Mouse (Mus musculus): Measurements from ENCODE around the gene Gsap. TPM values are rescaled to one million over a fixed set of nuclear protein-coding genes. Genes with fewer than 3 reads are reported as not detected.
"Not testable (repeated sequence)": the region's sequence is repeated elsewhere in the genome, so short reads cannot be mapped to it uniquely, and the experiment has no call there.

Gene Gsap
- polyA plus RNA-seq, 1 experiment: 14.9 TPM

DNA sequence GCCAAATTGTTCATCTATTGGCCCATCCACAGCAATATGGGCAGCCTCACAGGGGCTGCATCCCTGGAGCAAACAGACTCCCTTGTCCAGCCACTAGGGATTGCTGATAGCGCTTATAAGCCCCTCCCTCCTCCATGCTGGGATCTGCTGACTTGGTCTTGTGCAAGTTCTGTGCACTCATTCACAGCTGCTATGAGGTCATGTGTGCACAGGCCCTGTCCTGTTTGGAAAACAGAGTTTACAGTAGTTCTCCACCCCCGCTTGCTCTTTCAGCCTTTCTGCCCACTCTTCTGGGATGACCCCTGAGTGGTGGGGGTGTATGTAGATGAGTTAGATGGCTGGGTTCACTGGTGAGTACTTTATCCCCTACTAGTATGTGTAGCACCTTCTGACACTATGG is 81.0 kb downstream of the Gsap start:
- Histone ChIP-seq H3K4me1 (peaks cover 47% of the 10 kb centered on the region), H3K9me3 (no peaks in the 10 kb centered on the region), H3K4me3 (replicated peaks) (no peak overlapping the region), H3K36me3 (replicated peaks; ENCODE audit: low read length) (peaks cover 77% of the 10 kb centered on the region), H3K27me3 (replicated peaks) (no peaks in the 10 kb centered on the region)
- TF ChIP-seq FLI1 (IDR thresholded peaks at IDR 0.05; ENCODE audit: low read length) (no peak), GATA1 (IDR thresholded peaks at IDR 0.05; ENCODE audit: borderline replicate concordance, low read length) (no peak)

- Histone ChIP-seq H3K9me3 (no peaks in the 10 kb centered on the region), H3K4me1 (peaks cover 25% of the 10 kb centered on the region), H3K27me3 (replicated peaks) (no peaks in the 10 kb centered on the region), H3K4me3 (replicated peaks) (no peak overlapping the region), H3K36me3 (replicated peaks; ENCODE audit: low read length) (peaks cover 77% of the 10 kb centered on the region)
- TF ChIP-seq FLI1 (IDR thresholded peaks at IDR 0.05; ENCODE audit: low read length) (no peak), GATA1 (IDR thresholded peaks at IDR 0.05; ENCODE audit: borderline replicate concordance, low read length) (no peak)
Observed at GRCm38 (mm10) chr5:21269446-21269845, 83.4 kb downstream of the Gsap start.

- H3K27me3 ChIP-seq (replicated peaks): no peaks in the 10 kb centered on the region
- H3K4me1 ChIP-seq: peaks cover 23% of the 10 kb centered on the region
- H3K4me3 ChIP-seq (replicated peaks): no peak overlapping the region
- H3K9me3 ChIP-seq: no peaks in the 10 kb centered on the region
- peaks cover 73% of the 10 kb centered on the region for H3K36me3 ChIP-seq (replicated peaks; ENCODE audit: low read length)
- TF ChIP-seq FLI1 (IDR thresholded peaks at IDR 0.05; ENCODE audit: low read length): no peak
- no peak for TF ChIP-seq GATA1 (IDR thresholded peaks at IDR 0.05; ENCODE audit: borderline replicate concordance, low read length)
Observed at GRCm38 (mm10) chr5:21270756-21271155, 84.7 kb downstream of the Gsap start.

DNA sequence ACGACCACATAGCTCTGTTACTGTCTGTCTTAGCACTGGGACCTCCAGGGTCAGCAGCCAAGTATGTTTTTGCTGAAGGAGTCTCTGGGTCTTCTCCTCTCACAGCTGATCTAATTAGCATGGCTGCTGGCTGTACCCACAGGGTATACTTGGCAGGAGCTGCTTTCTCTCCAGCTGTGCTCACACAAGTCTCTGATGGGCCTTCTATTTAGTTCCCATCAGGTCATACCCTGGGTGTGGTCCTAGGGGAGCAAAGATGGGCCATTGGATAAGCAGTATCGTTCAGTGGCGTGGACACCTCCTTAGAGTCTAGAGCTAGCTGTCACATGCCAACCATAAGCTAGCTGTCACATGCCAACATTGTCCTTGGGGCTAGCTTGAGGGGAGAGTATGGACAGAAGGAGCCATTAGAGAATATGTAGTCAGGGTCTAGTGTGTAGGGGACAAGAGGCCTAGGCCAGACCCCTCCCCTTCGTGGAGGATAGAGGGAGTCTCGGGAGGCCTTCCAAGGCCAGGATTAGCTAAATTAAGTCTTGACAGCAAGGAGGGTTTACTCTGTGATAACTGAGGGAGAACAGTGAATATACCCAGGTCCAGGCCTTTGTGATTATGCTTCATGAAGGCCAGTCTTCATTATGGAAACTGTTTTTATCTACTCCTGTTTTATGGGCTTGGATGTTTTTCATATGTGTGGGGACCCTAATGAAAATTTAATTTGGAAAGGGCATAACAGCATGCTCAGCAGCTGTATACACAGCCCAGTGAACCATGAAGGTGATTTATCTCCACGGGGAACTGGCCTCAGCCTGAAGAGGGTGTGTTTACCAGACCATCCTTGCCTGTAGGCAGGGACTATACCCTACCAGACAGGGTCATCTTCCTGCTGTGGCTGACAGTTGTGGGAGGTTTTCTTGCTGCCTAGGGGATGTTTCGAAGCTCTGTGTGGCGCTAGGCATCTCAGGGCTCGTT is 85.6 kb downstream of the Gsap start:
- Histone ChIP-seq H3K9me3 (no peaks in the 10 kb centered on the region), H3K4me1 (peaks cover 23% of the 10 kb centered on the region), H3K27me3 (replicated peaks) (no peaks in the 10 kb centered on the region), H3K4me3 (replicated peaks) (no peak overlapping the region), H3K36me3 (replicated peaks; ENCODE audit: low read length) (peaks cover 70% of the 10 kb centered on the region)
- TF ChIP-seq FLI1 (IDR thresholded peaks at IDR 0.05; ENCODE audit: low read length) (no peak), GATA1 (IDR thresholded peaks at IDR 0.05; ENCODE audit: borderline replicate concordance, low read length) (no peak)

GRCm38 (mm10) chr5:21277685-21278084 is 91.6 kb downstream of the Gsap start:
- H3K9me3 ChIP-seq; H3K27me3 ChIP-seq (replicated peaks); H3K4me1 ChIP-seq; H3K4me3 ChIP-seq (replicated peaks): not testable (repeated sequence)
- peaks cover 71% of the 10 kb centered on the region for H3K36me3 ChIP-seq (replicated peaks; ENCODE audit: low read length)

DNA sequence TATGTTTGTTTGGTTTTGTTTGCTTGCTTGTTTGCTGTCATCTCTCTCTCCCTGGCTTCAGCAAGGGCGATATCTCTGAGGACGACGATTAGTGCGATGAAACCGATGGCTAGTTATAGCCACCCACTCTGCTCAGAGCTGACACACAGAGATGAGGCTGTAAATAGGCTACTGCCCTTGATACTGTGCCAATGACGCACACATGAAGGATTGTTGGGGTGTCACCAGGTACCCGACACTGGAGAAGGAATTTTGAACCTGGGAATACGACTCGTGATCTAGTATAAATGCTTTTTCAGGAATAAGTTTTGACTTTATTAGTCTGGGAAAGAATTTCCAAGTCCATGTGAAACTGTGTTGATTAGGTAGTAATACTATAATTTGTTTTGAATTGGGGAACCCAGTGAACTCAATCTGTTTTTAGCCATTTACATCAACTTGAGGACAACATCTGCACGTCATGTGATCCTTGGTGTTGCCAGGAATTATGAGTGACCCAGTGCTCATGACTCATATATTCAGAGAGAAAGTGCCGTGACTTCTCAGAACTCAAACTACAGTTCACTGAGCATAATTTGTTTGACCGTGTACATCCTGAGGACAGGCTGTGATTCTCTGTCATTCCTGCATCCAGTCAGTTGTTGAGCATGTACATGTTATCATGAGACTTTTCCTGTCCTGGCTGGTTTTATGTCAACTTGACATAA is 97.5 kb downstream of the Gsap start:
- no peak for TF ChIP-seq FLI1 (IDR thresholded peaks at IDR 0.05; ENCODE audit: low read length)
- no peak for TF ChIP-seq GATA1 (IDR thresholded peaks at IDR 0.05; ENCODE audit: borderline replicate concordance, low read length)
- no peaks in the 10 kb centered on the region for H3K27me3 ChIP-seq (replicated peaks)
- H3K4me3 ChIP-seq (replicated peaks): no peak overlapping the region
- peaks cover 84% of the 10 kb centered on the region for H3K36me3 ChIP-seq (replicated peaks; ENCODE audit: low read length)
- peaks cover 6% of the 10 kb centered on the region for H3K4me1 ChIP-seq
- no peaks in the 10 kb centered on the region for H3K9me3 ChIP-seq

GRCm38 (mm10) chr5:21288658-21289435 is 102.8 kb downstream of the Gsap start:
- Histone ChIP-seq H3K4me3 (replicated peaks) (no peak overlapping the region), H3K36me3 (replicated peaks; ENCODE audit: low read length) (peaks cover 85% of the 10 kb centered on the region), H3K27me3 (replicated peaks) (no peaks in the 10 kb centered on the region), H3K9me3 (no peaks in the 10 kb centered on the region), H3K4me1 (peaks cover 3% of the 10 kb centered on the region; the same call in 1 of the 2 replicates)
- no peak for TF ChIP-seq FLI1 (IDR thresholded peaks at IDR 0.05; ENCODE audit: low read length)
- TF ChIP-seq GATA1 (IDR thresholded peaks at IDR 0.05; ENCODE audit: borderline replicate concordance, low read length): no peak

- no peak for TF ChIP-seq GATA1 (IDR thresholded peaks at IDR 0.05; ENCODE audit: borderline replicate concordance, low read length)
- H3K36me3 ChIP-seq (replicated peaks; ENCODE audit: low read length): peaks cover 100% of the 10 kb centered on the region
- no peaks in the 10 kb centered on the region for H3K27me3 ChIP-seq (replicated peaks)
- H3K4me3 ChIP-seq (replicated peaks): no peak overlapping the region
- H3K4me1 ChIP-seq: peaks cover 6% of the 10 kb centered on the region; the same call in 1 of the 2 replicates
- no peaks in the 10 kb centered on the region for H3K9me3 ChIP-seq
Observed at GRCm38 (mm10) chr5:21290594-21290993, 104.5 kb downstream of the Gsap start.

DNA sequence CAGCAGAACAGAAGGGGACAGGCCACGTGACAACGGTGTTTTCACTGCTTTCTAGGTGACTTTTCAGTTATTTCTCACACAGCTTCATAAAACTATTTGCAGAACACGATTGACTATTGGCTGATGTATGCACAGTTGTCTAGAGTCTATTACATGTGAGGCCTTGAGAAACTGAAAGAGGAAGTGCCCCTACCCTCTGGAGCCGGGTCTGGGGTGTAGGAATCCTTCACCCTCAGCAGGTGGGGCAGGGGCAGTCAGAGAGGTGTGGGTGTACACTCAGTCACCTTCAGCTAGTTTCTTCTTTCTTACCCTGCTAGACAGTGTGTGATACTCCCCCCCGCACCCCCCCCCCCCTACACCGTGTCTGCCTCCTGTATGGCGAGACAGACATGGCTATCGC is 109.6 kb downstream of the Gsap start:
- no peak overlapping the region for H3K4me3 ChIP-seq (replicated peaks)
- H3K27me3 ChIP-seq (replicated peaks): no peaks in the 10 kb centered on the region
- H3K4me1 ChIP-seq: peaks cover 6% of the 10 kb centered on the region; the same call in 1 of the 2 replicates
- TF ChIP-seq GATA1 (IDR thresholded peaks at IDR 0.05; ENCODE audit: borderline replicate concordance, low read length): no peak
- H3K9me3 ChIP-seq: no peaks in the 10 kb centered on the region
- peaks cover 78% of the 10 kb centered on the region for H3K36me3 ChIP-seq (replicated peaks; ENCODE audit: low read length)

Measured in megakaryocyte, embryonic 14.5 days (primary cell).